Mouse (Mus musculus) gastrocnemius, adult 18-20 months (tissue): ENCODE measurements around the gene Chek1. TPM values are rescaled to one million over a fixed set of nuclear protein-coding genes. Genes with fewer than 3 reads are reported as not detected.
A peak's percentile ranks its signal among the peaks of the same experiment; 100 is the strongest.

ENCODE experiments used
- DNase-seq: peaks from one replicate; pipeline ENCODE4 v3.0.0; 2021; ENCODE audit warnings: low spot score
- long read RNA-seq, 2 experiments: library from polyadenylated mRNA; stranded (forward); transcript quantifications; one replicate each; pipeline ENCODE4 v2.0.0; 2021
- total RNA-seq, 2 experiments: library from RNA; stranded (reverse); gene quantifications; 2 replicates each; pipeline ENCODE4 v1.2.3; 2021

Chek1 gene
- total RNA-seq: under 1 TPM; 0.09 to 0.62 TPM
- long read RNA-seq, experiment 1: 0 reads
- long read RNA-seq, experiment 2, partial matches to known transcripts: 0 of 1 reads
- long read RNA-seq, experiment 2, other reads (novel, unspliced or antisense): 0 of 1 reads

DNA sequence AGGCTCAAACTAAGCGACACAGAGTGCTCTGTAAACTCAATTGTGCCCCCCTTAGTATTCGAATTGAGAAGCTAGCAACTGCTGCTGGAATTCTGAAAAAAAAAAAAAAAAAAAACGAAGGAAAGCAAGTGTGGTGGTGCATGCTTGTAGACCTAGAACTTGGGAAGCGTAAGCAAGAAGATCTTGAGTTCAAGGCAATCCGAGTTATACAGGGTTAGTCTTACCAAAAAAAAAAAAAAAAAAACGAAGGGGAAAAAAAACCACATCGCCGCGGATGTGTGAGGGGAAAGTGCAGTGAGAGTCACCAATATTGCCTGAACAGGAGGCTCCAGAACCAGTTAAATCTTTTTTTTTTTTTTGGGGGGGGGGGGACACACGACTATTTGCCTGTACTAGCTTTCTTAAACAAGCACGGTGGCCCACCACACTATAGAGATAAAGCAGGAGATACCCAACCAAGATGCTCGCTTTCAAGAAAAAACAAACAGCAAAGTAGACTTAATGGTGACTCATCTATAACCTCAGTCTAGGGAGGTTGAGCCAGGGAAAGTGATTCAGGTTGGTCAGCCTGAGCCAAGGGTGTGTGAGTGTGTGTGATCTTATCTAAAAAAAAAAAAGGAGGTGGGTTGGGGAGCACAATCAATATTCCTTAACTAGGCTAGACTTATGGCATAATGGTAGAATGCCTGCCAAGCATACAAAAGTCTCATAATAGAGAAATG, at the start of gene Chek1:
TSS of gene Chek1 (minus strand) at position 32 of the 722 bp plus-strand sequence.
- no peak for DNase-seq

DNA sequence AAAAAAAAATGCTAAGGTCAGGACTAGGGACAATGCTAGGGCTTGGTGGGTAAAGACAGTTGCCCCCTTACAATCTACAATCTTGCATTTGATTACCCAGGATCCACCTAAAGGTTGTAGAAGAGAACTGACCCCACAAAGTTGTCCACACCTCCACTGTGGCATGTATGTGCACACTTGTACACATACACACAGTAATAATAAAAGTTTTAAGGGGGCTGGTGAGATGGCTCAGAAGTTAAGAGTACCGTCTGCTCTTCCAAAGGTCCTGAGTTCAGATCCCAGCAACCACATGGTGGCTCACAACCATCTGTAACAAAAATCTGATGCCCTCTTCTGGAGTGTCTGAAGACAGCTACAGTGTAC, 42.2 kb upstream of the Chek1 start:
- no peak for DNase-seq

DNA sequence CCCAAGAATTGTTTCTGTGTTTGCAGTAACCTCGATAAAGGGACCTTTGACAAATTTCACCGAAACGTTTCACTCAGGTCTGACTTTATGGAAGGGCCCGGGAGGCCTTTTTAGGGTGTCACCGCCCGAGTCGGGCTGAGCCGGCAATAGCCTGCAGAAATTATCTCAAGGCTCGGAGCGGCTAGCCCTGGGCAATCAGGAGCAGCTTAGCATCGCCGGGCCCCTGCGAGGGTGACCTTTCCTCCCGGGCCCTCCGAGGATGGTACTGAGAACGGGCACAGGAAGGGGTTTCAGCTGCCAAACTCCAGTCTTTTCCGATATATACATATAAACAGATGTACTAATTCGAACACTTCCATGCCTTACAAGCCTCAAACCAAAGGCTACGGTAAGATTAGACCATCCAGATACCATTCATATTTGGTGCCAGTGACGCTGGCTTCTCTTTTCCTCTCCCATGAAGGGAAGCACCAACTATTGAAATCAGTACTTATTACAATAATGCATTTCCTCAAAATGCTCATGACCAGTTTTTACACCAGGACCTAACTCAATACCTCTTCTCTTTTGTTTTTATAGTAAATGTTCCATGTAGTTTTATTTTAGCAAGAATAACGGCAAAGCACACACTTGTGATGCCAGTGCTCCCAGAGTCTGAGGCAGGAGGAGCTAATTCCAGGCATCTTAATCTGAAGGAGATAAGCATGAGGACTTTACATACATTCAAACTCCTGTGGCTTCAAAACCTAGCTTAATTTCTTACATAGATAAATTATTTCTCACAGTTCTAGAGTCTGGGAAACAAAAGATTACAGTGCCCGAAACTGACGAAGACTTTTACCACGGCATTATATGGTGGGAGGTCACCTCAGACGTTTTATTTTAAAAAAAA, 41.5 kb upstream of the Chek1 start:
- DNase-seq: no peak

- peak; percentile 100 for DNase-seq
Measured at GRCm38 (mm10) chr9:36767203-36768143, 40.6 kb upstream of the Chek1 start, which contains the start of gene Stt3a. Gene Stt3a, minus strand, starts transcription at chr9:36767679.

GRCm38 (mm10) chr9:36764378-36764777, 37.5 kb upstream of the Chek1 start:
- DNase-seq: no peak

GRCm38 (mm10) chr9:36726131-36727033, 483 bp downstream of the Chek1 start:
- DNase-seq: peak; percentile 90

GRCm38 (mm10) chr9:36716624-36717023, 10.2 kb downstream of the Chek1 start:
- DNase-seq: no peak

DNA sequence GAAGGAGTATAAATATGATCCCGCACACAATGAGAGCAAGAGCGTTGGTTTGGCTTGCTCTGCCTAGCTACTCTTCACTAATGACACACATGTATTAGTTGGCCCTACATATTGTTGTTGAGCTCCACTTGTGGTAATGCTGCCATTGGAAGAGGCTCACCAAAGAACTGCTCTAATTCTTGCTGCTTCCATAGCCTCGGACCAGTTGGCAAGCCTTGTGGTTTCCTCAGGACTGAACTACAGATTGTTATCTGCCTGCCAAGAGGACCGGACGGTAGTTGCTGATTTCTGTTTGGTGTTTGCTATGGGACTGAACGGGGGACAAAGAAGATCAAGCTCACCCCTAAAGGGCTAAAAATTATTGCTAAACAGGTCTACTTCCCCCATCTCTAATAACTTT, 19.6 kb downstream of the Chek1 start:
- no peak for DNase-seq

DNA sequence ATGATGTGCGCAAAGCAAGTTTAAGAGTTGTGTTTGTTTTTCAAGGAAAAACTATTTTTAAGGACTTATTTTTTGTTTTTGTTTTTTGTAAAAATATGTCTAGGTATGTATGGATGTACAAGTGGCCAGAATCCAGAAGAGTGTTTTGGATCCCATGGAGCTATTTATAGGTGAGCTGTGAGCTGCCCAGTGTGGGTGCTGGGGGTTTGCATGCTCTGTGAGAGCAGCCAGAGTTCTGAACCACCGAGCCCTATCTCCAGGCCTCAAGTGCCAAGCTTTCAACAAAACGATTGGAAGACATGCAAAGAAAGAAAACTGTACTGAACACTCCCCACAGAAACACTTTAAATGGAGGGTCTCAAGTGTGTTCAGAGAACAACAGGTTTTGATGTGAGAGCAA, 20.9 kb downstream of the Chek1 start:
- no peak for DNase-seq

DNA sequence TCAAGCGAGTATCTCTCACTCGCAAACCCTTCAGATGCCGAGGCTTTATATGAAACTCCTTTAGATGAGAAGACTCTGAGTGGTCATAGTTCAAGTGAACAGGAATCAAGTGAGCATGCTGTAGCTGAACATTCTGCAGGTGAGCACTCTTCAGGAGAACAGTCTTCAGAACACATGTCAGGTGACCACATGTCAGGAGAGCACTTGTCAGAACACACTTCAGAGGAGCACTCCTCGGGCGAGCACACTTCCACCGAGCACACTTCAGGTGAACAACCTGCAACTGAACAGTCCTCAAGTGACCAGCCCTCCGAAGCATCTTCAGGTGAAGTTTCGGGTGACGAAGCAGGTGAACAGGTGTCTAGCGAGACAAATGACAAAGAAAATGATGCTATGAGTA, 32.6 kb downstream of the Chek1 start:
- no peak for DNase-seq

- DNase-seq: no peak
Measured at GRCm38 (mm10) chr9:36692920-36693319, 33.9 kb downstream of the Chek1 start, which contains the start of gene Acrv1. Gene Acrv1, plus strand, starts transcription at chr9:36693220.

- no peak for DNase-seq
Measured at GRCm38 (mm10) chr9:36687329-36687728, 39.5 kb downstream of the Chek1 start.

DNA sequence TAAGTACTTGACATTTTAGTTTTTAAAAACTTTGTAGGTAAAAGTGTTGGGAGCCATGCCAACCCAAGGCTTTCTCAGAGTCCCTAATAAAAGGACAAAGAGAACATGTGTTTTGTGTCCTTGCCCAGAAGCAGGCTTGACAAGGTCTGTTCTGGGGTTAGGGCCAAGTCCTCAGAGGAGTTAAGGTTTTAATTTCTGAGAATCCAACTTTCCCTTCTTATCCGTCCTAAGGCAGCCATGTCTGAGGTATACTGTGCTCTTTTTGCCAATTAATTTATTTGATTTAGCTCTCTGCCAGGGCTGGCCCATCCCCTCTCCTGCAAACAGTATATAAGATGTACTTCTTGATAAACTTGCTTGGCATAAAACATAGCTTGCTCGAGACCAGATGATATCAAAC, 45.4 kb downstream of the Chek1 start:
- no peak for DNase-seq

Other genes with a start within 250 kb of the Chek1 start
- gene Gm5615, start 185.1 kb downstream of the Chek1 start, total RNA-seq: not detected
- gene Gm17689, start 144.4 kb downstream of the Chek1 start, total RNA-seq: not detected
- gene A630095E13Rik, start 83.7 kb downstream of the Chek1 start, total RNA-seq: not detected
- gene Acrv1, start 33.8 kb downstream of the Chek1 start, total RNA-seq: not detected
- gene Stt3a, start 40.6 kb upstream of the Chek1 start, total RNA-seq: 10 to 100 TPM; 31.6 to 40.6 TPM
- 10 to 100 TPM; 69.4 to 70.7 TPM for gene Ei24, start 70.3 kb upstream of the Chek1 start, total RNA-seq
- gene Fez1, start 94.8 kb upstream of the Chek1 start, total RNA-seq: 1 to 10 TPM; 4.0 to 7.0 TPM